Mouse (Mus musculus): Measurements from ENCODE around the gene Zfp597. TPM values are rescaled to one million over a fixed set of nuclear protein-coding genes. Genes with fewer than 3 reads are reported as not detected.
"Not testable (repeated sequence)": the region's sequence is repeated elsewhere in the genome, so short reads cannot be mapped to it uniquely, and the experiment has no call there.

The Zfp597 gene
- polyA plus RNA-seq, 1 experiment from 2014 or later, result 6.1 TPM

GRCm38 (mm10) chr16:3814667-3815066 lies 69.7 kb downstream of the Zfp597 start:
- WGBS, result 72% methylated on average over 6 of the region's 6 CpGs
- ATAC-seq (replicated peaks; ENCODE audit: extremely low read depth, insufficient read depth, low FRiP score); H3K4me1 ChIP-seq (ENCODE audit: control insufficient read depth, insufficient read depth, low read length); H3K27me3 ChIP-seq (ENCODE audit: control insufficient read depth, insufficient read depth, low read length); H3K4me2 ChIP-seq (ENCODE audit: low read depth, low read length); H3K27ac ChIP-seq (ENCODE audit: low read length); H3K9ac ChIP-seq (ENCODE audit: low read length); H3K4me3 ChIP-seq (ENCODE audit: low read length); H3K36me3 ChIP-seq (ENCODE audit: control insufficient read depth, insufficient read depth); H3K9me3 ChIP-seq (replicated peaks; ENCODE audit: control insufficient read depth, low read length): not testable (repeated sequence)

Small RNA genes lying within 50 kb of the gene (microRNA-seq; reads per million reads assigned to microRNA genes)
- not detected for gene Gm23493

Other genes with a start within 250 kb of the Zfp597 start
- 0.13 TPM in 1 of 2 replicates, not detected in the other for gene Mefv, start 166.5 kb downstream of the Zfp597 start, polyA plus RNA-seq (2015; fragmentation: Nextera tagmentation; extraction: Ambion mirVana)
- 32.4 and 33.8 TPM in 2 replicates for gene Zfp263, start 140.5 kb downstream of the Zfp597 start, polyA plus RNA-seq (2015; fragmentation: Nextera tagmentation; extraction: Ambion mirVana)
- gene Olfr15, start 53.7 kb downstream of the Zfp597 start, polyA plus RNA-seq (2015; fragmentation: Nextera tagmentation; extraction: Ambion mirVana), result not detected in 2 replicates
- 0.85 and 0.90 TPM in 2 replicates for gene Zfp174, start 37.3 kb downstream of the Zfp597 start, polyA plus RNA-seq (2015; fragmentation: Nextera tagmentation; extraction: Ambion mirVana)
- gene Naa60, start 12.2 kb downstream of the Zfp597 start, polyA plus RNA-seq (2015; fragmentation: Nextera tagmentation; extraction: Ambion mirVana), result 37.1 and 40.0 TPM in 2 replicates
- gene Gm20695, start 87 bp upstream of the Zfp597 start, polyA plus RNA-seq (2015; fragmentation: Nextera tagmentation; extraction: Ambion mirVana), result 0.26 and 0.31 TPM in 2 replicates
- 9.7 and 10.0 TPM in 2 replicates for gene 1700037C18Rik, start 24.1 kb upstream of the Zfp597 start, polyA plus RNA-seq (2015; fragmentation: Nextera tagmentation; extraction: Ambion mirVana)
- 15.6 and 16.4 TPM in 2 replicates for gene Cluap1, start 24.2 kb upstream of the Zfp597 start, polyA plus RNA-seq (2015; fragmentation: Nextera tagmentation; extraction: Ambion mirVana)
- gene Nlrc3, start 92.1 kb upstream of the Zfp597 start, polyA plus RNA-seq (2015; fragmentation: Nextera tagmentation; extraction: Ambion mirVana), result 1.8 and 2.5 TPM in 2 replicates
- gene Slx4, start 119.2 kb upstream of the Zfp597 start, polyA plus RNA-seq (2015; fragmentation: Nextera tagmentation; extraction: Ambion mirVana), result 8.8 and 8.9 TPM in 2 replicates
- gene Dnase1, start 152.4 kb upstream of the Zfp597 start, polyA plus RNA-seq (2015; fragmentation: Nextera tagmentation; extraction: Ambion mirVana), result 3.5 and 4.6 TPM in 2 replicates
- 128 and 142 TPM in 2 replicates for gene Trap1, start 193.3 kb upstream of the Zfp597 start, polyA plus RNA-seq (2015; fragmentation: Nextera tagmentation; extraction: Ambion mirVana)

Measured in heart, embryonic 16.5 days (tissue).